Mouse (Mus musculus) retina, postnatal 7 days (tissue): ENCODE results near the gene Cntn4.

ENCODE experiments used
- DNase-seq: peaks from one replicate; pipeline ENCODE4 v3.0.0-alpha.2; 2012; ENCODE audit warnings: low read depth, low spot score

Gene Cntn4

GRCm38 (mm10) chr6:106643026-106643425 lies 965.6 kb downstream of the Cntn4 start:
- DNase-seq = no peak

- peak; percentile 39 for DNase-seq
Measured at GRCm38 (mm10) chr6:106645496-106646211, 968.2 kb downstream of the Cntn4 start.

DNA sequence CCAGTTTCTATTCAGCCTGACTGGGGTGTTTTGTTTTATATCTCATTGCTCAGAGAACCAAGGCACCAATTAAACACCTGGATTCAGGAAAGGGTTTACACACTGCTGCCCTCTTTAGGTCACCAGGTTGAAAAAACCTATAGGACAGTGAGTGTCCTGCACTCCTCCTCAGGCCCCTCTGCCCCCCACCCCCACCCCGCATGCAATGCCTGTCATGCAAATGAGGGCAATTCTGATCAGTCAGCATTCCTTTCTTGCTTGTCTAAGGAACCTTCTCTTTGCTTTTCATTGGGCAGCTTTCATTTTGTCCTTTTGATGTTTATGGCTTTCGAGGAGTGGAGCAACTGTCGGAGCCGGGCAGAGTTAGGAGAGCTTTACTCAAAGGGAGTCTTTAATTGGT lies 969.5 kb downstream of the Cntn4 start:
- no peak for DNase-seq

DNA sequence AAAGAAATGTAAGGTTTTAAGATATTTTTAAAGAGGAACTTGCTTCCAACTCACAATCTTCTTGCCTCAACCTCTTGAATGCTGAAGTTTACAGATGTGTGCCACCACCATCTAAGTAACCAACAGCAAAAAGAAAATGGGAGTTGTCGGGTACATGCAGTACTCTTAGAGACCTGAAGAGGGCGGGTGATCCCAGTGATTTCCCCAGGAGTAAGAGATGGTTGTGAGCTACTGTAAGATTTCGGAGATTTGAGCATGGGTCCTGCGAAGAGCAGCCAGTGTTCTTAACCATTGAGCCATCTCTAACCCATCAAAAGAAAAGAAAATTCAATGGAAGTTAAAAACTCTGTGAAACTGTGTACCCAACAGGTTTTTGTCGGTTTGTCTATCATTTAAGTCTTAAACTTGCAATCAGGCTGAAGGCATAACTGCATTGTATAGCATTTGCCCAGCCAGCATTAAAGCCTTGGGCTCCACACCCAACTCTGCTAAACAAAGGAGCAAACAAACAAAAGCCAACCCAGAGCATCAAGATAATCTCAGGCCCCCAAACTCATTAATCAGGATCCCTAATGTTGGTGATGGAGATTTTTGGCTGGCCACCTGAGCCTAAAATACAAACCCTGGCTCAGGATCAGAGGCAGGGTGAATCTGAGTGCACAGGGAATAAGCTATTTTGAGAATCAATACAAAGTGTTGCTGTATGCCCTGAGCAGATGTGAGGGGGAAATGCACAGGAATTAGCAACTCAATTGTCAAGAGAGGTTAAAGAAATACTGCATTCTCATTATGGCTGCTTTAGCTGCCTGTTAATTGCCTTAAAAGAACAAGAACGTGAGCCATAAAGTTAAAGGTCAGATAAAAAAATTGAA lies 986.6 kb downstream of the Cntn4 start:
- no peak for DNase-seq

GRCm38 (mm10) chr6:106675581-106675980 lies 998.1 kb downstream of the Cntn4 start:
- DNase-seq = no peak

GRCm38 (mm10) chr6:106701931-106702330 lies 1024.5 kb downstream of the Cntn4 start:
- DNase-seq = no peak

- DNase-seq = no peak
Measured at GRCm38 (mm10) chr6:106705506-106706035, 1028.1 kb downstream of the Cntn4 start.

GRCm38 (mm10) chr6:106725642-106726041 lies 1048.2 kb downstream of the Cntn4 start:
- no peak for DNase-seq

- DNase-seq = no peak
Measured at GRCm38 (mm10) chr6:106726078-106726477, 1048.6 kb downstream of the Cntn4 start.

DNA sequence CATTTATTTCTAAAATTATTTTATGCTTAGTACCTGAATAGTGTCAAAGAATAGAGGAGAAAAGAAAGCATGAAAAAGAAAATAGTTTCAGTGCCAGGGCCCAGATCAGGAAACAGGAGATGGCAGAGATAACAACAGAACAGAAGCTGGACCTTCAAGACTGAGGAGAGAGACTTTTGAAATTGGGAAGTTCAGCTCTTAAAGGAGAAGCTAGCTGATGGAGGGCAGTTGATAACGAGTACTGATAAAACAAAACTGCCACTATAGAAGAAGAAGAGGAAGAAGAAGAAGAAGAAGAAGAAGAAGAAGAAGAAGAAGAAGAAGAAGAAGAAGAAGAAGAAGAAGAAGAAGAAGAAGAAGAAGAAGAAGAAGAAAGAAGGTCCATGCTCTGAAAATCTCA lies 1050.2 kb downstream of the Cntn4 start:
- no peak for DNase-seq

GRCm38 (mm10) chr6:106729682-106730314 lies 1052.3 kb downstream of the Cntn4 start:
- DNase-seq = no peak

GRCm38 (mm10) chr6:106732563-106732962 lies 1055.1 kb downstream of the Cntn4 start:
- no peak for DNase-seq

DNA sequence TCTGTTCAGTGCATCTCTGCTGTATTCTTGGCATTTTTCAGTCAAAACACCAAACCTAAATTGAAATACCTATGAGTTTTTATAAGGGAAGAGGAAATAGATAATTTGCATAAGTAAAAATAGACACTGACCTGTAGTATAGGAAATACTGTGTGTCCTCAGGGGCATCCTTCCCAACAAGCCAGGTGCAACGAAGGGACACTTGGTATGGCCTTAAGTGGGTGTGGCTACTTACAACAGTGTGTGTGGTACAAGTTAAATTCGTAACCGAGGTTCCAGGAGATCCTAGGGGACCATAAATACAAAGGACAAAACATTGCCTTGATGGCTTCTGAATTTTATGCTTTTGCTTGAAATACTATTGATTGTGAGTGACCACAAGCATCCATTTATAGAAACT lies 1060.8 kb downstream of the Cntn4 start:
- DNase-seq = no peak

DNA sequence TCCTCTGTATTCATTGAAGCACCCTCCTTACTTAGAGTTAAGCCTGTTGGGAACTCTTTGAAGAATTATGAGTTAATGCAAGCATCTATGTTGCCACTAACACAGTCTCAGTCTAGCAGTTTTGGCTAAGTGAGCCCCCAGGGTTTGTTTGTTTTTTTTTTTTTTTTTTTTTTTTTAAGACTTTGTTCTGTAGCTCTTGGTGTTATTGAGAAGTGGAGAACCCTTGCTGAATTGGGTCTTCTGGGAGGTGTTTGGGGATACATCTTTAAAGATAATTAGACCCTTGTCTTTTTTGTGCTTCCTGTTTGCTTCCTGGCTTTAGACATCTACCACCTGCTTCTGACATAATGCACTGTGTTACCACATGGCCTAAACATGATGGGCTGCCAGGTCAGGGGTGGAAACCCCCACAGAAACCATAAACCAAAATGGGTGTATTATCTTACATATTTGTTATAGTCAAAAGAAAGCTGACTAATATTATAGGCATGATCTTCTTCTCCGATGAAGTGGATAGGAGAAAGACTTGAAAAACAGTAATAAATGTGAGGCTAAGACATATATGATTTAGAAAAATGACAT lies 1062.9 kb downstream of the Cntn4 start:
- DNase-seq = no peak

DNA sequence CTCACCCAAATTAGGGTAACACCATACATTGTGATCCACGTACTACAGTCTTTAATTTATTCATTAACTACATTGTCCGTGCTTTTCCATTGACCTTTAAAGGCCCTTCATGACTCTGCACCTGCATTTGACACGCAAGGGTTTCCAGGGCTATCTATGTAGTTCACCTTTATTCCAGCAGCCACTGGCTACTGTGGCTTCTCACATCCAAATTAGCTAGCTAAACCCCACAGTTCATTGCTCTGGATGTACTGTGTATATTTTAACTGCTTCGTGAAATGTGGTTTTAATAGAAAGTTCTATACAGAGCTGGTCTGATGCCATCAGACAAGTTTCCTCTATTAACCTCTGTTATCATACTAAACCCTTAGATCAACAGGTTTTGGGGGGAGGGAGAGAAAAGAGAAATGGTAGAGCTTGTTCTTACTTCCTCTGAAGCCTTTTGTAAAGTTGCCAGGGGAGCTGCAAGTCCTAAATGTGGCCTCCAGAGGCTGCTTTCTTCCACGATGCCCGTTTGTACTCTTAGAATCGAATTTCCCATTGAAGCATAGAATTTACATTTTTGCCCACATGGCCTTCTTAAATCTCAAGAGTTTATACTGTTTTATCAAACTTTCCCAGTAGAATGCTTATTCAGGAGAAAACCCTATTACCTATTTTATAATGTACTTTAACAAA lies 1066.2 kb downstream of the Cntn4 start:
- no peak for DNase-seq

GRCm38 (mm10) chr6:106745673-106746394 lies 1068.4 kb downstream of the Cntn4 start:
- no peak for DNase-seq

- DNase-seq = no peak
Measured at GRCm38 (mm10) chr6:106747251-106747650, 1069.8 kb downstream of the Cntn4 start.

DNA sequence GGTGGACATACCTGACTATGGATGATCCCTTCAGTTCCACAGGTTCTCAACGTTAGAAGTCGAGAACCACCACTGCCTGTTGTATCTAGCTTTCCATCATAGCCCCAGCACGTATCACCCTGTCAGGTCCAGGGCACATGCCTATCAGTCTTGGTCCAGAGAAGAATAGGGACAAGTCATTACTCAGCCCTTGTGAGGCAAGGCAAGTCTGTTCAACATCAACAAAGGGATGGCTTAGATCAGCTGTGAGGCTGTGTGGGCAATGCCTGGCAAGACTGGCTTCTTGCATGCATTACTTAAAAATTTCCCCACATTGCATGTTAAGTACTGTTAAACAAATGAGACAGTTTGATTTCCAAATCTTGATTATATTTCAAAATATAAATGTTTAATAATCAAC lies 1070.3 kb downstream of the Cntn4 start:
- no peak for DNase-seq
